Mouse (Mus musculus): ENCODE measurements around the gene Cox18.
"Not testable (repeated sequence)": the region's sequence is repeated elsewhere in the genome, so short reads cannot be mapped to it uniquely, and the experiment has no call there.

Cox18 gene

DNA sequence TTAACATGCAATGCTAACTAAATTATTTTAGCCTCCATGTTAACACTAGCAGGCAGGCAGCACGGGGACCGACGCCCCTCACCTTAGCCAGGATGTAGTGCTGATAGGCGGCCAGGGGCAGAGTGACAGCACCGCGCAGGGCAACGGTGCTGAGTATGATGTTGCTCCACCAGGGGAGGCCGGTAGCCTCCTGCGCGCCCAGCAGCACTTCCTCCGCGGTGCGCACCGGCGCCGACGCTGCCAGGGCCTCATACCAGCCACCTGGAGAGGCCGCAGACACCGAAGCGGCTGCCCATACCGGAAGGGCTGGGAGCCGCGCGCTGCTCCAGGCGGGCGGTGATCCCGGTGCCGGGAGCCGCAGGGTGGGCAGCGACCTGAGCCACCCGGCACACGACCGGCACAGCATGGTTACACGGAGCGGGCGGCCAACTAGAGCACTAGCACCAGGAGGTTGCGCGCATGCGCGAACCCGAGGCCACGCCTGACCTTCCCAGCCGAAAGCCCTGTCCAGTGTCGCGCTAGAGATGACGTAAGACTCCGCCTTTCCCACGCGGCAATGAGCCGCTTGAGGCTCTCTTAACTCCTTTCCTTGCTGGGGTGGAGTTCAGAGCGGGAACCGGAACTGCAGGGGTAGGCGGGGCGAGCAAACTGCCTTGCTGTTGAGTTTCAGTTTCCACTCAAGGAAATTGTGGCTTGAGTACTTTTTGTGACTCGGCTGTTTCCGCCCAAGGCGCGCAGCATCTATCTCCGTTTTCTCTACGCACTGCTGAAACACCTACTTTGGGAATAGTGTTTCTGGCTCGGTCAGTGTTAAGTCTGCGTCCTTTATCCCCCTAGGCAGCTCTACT lies at the start of gene Cox18:
Gene Cox18 (minus strand): TSS at position 468 of the 848 bp plus-strand sequence.
- peak; percentile 99 for DNase-seq (ENCODE audit: extremely low spot score, low read depth, low spot score)

DNA sequence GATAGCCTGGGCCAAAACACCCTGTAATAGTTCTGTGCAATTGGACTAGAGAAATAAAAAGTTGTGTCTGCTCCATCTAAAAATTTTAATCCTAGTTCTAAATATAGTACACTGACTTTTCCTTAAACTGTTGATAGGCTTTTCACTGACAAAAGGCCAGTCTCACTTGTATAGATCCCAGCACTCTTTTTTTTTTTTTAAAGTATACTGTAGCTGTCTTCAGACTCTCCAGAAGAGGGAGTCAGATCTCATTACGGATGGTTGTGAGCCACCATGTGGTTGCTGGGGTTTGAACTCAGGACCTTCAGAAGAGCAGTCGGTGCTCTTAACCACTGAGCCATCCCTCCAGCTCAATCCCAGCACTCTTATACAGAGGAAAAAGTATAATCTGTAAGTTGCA lies 38.4 kb upstream of the Cox18 start:
- DNase-seq (ENCODE audit: extremely low spot score, low read depth, low spot score): not testable (repeated sequence)

DNA sequence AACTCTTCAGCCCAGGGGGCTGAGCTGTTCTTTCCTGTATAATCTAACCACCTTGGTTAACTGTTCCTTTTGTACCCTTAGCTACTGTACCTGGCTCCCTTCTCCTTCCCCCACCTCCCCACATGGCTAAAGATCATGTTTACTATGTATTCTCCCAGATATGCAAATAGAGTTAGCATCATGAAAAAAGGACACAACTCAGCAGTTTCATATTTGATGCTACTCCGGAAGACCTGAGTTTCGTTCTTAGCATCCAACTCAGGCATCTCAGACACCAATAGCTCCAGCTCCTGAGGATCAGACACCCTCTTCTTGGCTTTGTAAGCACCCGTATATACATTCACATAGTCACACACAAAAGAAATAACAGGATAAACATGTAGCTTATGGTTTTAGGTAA lies 33.2 kb upstream of the Cox18 start:
- no peak for DNase-seq (ENCODE audit: extremely low spot score, low read depth, low spot score)

DNA sequence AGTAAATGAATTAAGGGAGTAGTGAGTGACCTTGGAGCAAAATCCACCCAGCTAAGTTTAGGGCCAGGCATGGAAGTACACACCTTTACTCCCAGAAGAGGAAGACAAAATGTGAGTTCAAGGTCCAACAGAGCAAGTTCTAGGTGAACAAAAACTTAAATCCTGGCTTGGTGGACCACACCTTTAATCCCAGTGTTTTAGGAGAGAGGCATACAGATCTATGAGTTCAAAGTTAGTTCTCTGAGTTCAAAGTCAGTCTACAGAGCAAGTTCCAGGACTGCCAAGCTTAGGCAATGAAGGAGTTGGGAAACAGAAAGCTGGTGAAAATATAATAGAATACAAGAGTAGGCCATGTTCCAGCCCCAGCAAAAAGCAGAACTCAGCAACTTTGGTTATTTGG lies 23.7 kb upstream of the Cox18 start:
- no peak for DNase-seq (ENCODE audit: extremely low spot score, low read depth, low spot score)

DNA sequence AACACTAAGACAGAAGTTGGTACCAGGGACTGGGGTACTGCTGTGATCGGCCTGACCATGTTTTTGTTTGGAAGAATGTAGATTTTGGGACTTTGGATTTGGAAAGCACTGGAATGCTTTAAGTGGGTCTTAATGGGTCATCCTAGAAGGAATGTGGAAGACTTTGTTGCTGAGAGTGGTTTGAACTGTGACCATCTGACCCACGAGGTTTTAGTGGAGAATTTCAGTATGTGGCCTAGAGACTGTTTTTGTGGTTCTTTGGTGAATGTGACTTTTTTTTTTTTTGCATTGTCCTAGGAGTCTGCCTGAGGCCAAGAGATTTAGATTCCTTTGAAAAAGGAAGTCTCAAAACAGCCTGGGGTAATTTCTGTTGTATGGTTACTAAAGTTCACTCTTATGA lies 23.2 kb upstream of the Cox18 start:
- no peak for DNase-seq (ENCODE audit: extremely low spot score, low read depth, low spot score)

DNA sequence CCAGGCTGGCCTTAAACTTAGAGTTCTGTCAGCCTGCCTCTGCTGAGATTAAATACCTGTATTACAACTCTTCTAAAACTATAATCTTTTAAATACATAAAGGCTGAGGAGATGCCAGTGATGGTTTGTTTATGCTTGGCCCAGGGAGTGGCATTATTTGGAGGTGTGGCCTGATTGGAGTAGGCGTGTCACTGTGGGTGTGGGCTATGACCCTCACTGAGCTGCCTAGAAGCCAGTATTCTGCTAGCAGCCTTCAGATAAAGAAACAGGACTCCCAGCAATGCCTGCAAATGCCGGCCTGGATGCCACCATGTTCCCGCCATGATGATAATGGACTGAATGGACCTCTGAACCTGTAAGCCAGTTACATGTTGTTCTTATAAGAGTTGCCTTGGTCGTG lies 22.8 kb upstream of the Cox18 start:
- DNase-seq (ENCODE audit: extremely low spot score, low read depth, low spot score): no peak

DNA sequence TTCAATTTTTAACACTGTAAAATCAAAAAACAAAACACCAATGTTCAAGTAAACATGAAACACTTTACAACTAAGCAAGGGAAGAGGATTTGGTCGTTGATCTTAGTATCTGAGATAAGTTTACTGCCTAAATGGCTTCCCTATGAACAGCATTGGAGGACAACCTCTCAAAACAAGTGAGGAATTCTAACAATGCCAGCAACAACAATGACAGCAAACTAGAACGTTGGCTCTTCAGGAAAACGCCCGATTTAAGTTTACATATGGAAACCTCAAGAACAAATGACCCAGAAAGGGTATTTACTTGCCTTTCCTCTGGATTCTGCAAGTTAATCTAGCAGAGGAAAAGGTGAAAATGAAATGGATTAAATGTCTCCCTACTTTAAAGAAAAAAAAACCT lies 21.6 kb upstream of the Cox18 start:
- no peak for DNase-seq (ENCODE audit: extremely low spot score, low read depth, low spot score)

DNA sequence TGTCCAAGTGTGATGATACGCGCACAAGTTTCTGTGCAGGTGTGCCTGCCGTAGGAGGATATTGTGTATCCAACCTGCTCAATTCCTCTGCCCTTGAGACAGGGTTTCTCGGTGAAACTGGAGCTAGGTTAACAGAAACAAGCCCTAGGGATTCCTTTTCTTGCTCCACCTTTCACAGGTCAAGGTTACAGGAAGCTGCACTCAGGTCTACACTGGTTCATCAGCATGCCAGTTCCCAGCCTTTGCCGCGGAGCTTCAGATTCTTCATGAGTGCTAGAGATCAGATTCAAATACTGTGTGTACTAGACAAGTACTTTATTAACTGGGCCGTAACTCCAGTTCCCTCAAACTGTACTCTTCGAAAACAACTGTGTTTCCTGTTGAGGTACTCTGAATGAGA lies 11.4 kb upstream of the Cox18 start:
- DNase-seq (ENCODE audit: extremely low spot score, low read depth, low spot score): no peak

DNA sequence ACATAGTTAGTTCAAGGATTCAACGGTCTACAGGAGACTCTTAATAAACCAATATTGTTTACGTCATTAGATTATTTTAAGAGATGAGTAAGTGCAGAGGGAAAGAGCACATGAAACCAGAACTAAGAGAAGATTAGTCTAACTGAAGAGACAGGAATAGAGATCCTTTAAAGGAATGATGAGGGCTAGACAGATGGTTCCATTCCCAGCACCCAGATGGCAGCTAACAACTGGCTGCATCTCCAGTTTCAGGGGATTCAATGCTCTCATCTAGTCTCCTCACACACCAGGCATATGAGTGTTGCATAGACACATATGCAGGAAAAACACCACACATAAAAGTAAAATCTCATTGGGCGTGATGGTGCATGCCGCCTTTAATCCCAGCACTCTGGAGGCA lies 9.5 kb upstream of the Cox18 start:
- no peak for DNase-seq (ENCODE audit: extremely low spot score, low read depth, low spot score)

DNA sequence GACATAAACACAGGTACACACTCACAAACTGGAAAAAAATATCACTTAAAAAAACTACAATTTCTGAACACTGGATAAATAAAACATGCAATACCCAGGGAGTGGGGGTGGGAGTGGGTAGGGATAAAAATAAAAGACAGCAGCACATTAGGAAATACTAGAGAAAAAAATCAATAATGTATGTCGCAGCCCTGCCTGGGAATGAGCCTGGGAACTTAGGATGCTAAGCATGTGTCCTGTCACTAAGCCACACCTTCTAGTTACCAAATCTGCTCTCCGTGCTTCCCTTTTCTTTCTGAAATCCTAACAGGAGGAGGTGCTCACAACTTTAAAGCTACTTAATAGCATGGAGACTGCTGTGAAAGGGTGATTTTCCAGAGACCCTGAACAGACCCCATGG lies 6.0 kb upstream of the Cox18 start:
- no peak for DNase-seq (ENCODE audit: extremely low spot score, low read depth, low spot score)

DNA sequence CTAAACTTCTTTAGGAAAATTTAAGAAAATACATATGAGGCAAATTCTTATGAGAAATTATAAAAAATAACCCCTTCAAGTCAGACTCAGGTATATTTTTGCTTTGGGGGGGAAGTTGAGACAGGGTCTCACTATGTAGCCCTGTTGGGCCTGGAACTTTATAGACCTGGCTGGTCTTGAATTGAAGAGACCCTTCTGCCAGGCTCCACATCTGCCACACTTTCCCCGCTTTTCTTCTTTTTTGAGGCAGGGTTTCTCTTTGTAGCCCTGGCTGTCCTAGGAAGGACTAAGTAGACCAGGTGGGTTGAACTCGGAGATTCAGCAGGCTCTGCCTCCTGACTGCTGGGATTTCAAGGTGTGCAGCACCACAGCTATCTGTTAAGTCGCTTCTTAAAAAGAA lies 2.9 kb upstream of the Cox18 start:
- no peak for DNase-seq (ENCODE audit: extremely low spot score, low read depth, low spot score)

DNA sequence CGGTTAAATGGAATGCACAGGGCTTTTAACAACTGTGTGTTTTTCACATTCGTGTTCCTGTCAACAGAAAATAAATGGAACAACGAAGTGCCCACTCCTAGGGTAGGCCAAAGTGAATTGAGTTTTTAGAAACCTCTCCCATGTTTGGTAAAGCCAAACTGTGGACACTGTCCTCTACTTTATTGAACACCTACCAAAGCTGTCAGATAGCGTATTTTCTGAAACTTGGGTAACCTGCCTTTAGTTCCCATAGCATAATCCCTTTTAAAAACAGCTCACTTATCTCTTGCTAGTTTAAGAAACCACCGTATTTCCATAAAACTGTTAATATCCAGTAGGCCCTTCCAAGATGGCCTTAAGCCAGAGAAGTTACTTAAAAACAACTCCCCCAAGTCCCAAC lies 929 bp upstream of the Cox18 start:
- no peak for DNase-seq (ENCODE audit: extremely low spot score, low read depth, low spot score)

DNA sequence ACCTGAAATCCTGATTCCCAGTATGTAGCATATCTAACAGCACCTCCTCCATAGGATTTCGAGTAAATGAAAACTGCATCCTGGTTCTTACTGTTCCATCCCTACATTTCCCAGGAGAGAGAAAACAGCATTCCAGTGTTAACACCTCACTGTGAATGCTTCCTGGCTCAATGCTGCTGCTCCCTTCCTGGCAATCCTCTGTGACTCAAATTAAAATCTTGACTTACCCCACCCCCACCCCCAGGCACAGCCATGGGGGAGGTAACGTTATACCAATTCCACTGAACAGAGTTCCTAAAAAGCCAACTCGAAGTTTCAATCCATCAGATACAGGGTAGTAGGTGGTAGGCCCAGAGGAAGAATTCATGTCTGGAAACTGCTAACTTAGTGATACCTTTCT lies 864 bp downstream of the Cox18 start:
- no peak for DNase-seq (ENCODE audit: extremely low spot score, low read depth, low spot score)

DNA sequence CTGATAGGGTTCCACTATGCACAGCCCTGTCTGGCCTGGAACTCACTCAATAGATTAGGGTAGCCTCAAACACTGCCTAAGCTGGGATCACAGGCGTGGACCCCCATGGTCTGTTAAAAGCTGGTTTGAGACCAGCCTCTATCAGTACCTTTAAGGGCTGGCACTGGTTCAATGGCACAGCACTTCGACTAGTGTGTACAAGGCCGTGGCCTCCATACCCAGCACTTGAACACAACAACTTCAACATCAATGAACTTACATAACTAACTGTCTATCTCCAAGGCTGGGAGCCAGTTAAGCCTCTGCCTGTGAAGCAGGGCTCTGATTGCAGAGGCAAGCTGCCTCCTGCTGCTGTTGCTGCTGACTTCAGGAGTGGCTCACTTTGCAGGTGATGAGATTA lies 6.0 kb downstream of the Cox18 start:
- DNase-seq (ENCODE audit: extremely low spot score, low read depth, low spot score): no peak

DNA sequence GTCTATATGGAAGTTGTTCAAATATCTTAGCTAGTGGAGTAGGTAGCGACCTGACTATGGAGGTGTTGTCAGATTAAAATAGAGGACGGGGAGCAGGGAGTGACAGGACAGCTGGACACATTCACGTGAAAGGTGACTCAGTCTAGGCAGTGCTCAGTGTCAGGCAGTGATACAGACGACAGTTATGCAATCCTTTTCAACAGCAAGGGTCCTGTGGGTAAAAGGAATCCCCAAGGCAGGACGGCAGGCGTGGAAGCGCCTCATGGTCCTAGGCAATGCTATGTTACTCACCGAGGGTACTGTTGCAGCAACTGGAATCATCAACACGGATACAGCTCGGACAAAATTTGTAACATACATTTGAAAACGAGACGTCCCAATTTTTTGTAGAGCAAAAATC lies 6.6 kb downstream of the Cox18 start:
- DNase-seq (ENCODE audit: extremely low spot score, low read depth, low spot score): no peak

DNA sequence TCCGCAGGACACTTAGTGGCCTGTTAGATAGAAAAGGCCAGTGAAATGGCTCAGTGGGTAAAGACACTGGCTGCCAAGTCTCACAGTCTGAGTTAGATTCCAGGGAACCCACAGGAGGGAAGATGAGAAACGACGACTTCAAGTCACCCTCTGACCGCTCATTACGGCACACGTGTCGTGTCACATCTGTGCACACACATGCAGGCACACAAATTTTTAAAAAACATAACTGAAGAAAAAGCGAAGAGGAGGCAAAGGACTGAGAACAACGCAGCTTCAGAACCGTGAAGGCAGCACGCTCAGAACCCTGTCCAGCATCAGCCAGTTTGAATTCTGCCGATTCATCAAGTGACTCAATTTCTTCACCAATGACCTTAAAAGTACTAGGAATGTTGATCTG lies 10.4 kb downstream of the Cox18 start:
- DNase-seq (ENCODE audit: extremely low spot score, low read depth, low spot score): no peak

DNA sequence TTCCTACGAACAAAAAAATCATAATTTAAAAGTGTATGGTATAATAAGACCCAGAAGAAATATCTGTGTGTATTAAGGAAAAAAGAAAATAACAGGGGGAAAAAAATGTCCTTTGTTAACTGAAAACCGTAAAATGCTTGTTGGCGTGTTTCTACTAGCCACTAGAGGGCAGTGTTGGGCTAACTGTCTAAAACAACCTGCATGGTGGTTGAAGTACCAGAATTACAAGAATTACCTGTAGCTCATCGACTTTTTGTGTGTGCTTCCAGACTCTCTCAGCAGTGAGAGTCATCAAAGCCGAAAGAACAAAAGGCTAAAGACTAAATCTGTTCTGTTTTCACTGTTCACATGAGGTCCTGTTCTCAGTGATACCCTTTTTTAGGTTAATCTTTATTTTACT lies 20.6 kb downstream of the Cox18 start:
- DNase-seq (ENCODE audit: extremely low spot score, low read depth, low spot score): peak; percentile 61

DNA sequence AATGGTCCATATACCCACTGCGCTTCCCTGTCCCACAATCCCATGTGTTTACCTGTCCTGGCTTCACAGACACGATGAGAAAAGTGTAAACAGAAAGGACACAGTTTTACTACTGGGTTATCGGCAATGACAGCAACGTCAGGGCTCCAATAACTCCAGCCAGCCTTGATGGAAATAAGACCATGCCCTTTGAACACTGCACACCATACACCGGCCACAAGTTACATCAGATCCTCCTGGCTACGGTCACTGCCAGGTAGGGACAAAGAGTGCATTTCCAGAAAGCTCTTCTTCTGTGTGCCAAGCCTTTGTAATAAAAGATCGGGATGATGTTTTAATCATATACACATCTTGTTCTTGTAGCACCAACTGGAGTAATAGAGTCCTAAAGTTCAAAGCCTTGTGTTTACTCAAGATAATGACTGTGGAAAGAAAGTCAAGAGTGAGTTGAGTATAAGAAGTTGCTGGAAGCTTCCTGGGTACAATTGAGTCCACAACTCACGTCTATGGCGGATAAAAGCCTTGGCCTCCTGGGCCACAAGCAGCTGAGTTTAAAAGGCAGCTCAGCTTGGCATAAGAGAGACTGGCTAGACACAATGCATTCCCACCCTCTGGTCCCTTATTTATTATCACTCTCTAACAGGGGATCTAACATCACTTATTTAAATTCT lies 21.2 kb downstream of the Cox18 start:
- no peak for DNase-seq (ENCODE audit: extremely low spot score, low read depth, low spot score)

DNA sequence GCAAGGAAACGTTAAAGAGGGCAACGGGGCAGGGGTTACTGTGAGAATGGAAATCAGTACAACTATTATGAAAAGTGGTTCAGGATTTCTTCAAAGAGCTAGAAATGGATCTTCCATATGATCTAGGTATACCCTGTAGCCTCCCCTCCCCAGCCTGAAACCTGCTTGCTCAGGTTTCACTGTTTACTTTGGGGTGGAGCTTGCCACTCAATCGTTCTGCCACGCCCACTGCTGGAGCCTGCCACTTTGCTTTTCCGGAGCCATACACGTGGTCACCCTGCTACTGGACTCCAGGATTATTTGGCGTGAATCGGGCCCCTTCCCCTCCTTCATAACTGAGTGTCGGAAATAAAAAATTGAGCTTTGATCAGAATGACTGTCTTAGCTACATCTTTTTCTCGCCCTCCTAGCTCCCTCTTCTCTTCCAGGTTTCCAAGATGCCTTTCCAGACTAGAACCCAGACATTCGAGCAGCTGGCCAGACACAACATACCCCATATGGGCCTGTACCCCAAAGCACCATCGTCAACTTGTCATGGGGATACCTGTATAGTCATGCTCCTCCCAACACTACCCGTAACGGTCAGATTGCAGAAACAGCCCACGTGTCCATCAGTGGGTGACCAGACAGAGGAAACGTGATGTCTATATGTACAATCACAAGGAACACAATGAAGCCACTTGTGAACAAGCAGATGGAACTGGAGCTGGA lies 23.7 kb downstream of the Cox18 start:
- DNase-seq (ENCODE audit: extremely low spot score, low read depth, low spot score): no peak

DNA sequence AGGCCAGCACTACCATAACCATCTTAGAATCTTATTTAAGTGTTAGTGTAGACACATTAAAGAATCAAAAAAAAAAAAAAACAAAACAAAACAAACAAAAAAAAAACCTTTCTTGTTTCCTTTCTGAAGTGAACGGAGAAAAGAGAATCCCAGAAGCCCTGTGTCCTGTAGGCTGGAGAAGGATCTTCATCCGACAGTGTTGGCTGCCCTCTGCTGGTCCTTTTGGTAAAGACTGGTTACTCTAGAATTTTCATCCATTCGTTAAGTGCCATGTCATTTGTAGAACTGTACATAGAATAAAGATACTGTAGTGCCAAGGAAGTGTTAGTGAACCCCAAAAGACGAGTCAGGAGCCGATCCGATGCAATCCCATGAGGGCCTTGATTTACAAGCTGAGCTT lies 29.0 kb downstream of the Cox18 start:
- DNase-seq (ENCODE audit: extremely low spot score, low read depth, low spot score): peak; percentile 35

DNA sequence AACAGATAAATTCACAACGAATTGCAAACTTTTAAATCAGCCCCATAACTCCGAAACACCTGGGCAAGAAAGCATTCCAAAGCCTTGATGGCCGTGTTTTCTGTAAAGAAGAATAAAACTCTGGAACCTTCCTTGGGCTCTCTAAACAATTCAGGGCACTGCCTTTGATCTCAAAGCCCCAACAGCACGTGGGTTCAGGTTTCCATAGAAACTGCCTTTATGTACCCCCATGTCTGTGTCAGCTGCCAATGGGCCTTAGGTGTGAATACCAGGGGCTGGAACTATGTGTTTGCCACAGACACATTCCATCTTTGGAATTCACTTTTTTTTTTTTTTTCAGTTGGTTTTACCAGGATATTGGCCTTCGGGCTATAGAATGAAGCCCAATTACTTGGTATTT lies 41.0 kb downstream of the Cox18 start:
- DNase-seq (ENCODE audit: extremely low spot score, low read depth, low spot score): no peak

DNA sequence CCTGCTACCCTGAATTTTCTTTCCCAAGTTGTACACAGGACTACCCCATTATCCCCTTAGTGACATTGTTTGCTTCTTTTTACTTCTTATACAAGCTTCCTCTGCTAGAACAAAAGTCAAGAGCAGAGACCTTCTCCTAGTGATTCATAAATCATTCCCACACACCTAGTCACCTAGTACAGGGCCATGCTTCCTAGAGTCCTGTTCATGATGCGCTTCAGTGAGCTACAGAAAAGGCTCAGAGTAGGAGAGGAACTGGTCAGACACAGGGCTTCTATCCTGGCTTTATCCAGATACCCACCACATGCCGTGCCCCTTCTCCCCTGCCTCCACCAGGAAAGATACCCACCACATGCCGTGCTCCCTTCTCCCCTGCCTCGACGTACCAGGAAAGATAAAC lies 44.7 kb downstream of the Cox18 start:
- DNase-seq (ENCODE audit: extremely low spot score, low read depth, low spot score): no peak

All from hindlimb bud, embryonic 11.5 days (tissue).